Mouse (Mus musculus) limb, embryonic 10.5 days (tissue): Measurements from ENCODE around the gene Chl1. TPM values are rescaled to one million over a fixed set of nuclear protein-coding genes. Genes with fewer than 3 reads are reported as not detected.

Experiments
- DNase-seq: peaks from one replicate; pipeline ENCODE4 v3.0.0-alpha.2; 2017; ENCODE audit warnings: low spot score
- H3K27ac ChIP-seq: fragments of 300-500 bp; sonication (generic); 2 replicates; pipeline ENCODE4 v1.5.1; 2016; ENCODE audit warnings: mild to moderate bottlenecking
- H3K27me3 ChIP-seq: fragments of 300-500 bp; sonication (generic); 2 replicates; pipeline ENCODE4 v1.6.1; 2016; ENCODE audit warnings: low read depth, mild to moderate bottlenecking; ENCODE audit not compliant: poor library complexity, severe bottlenecking
- H3K36me3 ChIP-seq: fragments of 300-500 bp; sonication (generic); 2 replicates; pipeline ENCODE4 v1.6.1; 2016; ENCODE audit warnings: mild to moderate bottlenecking, moderate library complexity
- H3K4me1 ChIP-seq: fragments of 300-500 bp; sonication (generic); 2 replicates; pipeline ENCODE4 v1.6.1; 2016
- H3K4me3 ChIP-seq: fragments of 300-500 bp; sonication (generic); 2 replicates; pipeline ENCODE4 v1.5.1; 2016; ENCODE audit warnings: mild to moderate bottlenecking, moderate library complexity
- H3K9me3 ChIP-seq: fragments of 300-500 bp; sonication (generic); replicated peaks from 2 replicates; pipeline ENCODE4 v1.6.1; 2016; ENCODE audit warnings: mild to moderate bottlenecking
- WGBS: fragments of 180-500 bp; shearing (Covaris S2); methylation state at CpG from one replicate; pipeline ENCODE4 v1.1.7; 2016; 5-methylcytosine and 5-hydroxymethylcytosine counted together
- polyA plus RNA-seq: library from polyadenylated mRNA; unstranded; fragments of >200 nt; fragmentation: Nextera tagmentation; extraction: Ambion mirVana; gene quantifications from 2 replicates; pipeline ENCODE4 v1.2.1, GENCODE M21; 2016

Chl1 gene
- polyA plus RNA-seq, 1 experiment from 2014 or later = 0.59 TPM

DNA sequence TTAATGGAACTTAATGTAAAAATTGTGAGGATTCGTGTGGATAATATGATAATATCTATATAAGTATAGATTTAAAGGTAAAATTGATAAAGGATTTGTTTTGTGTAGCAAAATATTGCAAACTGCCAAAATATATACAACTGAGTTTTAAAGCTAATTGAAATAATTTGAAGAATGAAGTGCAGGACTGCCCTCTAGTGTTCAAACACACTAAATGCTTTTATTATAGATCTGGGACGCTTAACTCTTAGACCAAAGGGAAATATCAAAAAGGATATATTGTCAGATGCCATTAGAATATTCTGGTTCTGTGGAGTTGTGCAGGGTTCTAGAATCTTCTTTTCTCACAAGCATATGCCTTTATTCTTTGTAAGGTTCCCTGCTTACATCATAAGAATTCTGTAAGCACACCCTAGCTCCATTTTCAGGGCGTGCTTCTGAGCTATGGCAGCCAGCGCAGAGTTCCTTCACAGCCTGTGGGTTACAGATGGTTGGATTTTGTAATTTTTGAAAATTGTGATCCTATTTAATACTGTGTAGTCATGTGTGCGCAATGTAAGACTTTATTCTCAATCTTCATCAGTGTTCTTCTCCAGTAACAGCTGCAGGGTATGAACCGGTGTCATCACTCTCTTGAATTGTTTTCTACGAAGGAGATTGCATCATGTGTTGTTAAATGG is 187.1 kb downstream of the Chl1 start:
- Histone ChIP-seq H3K9me3 (no peaks in the 10 kb centered on the region), H3K4me3 (no peak overlapping the region), H3K27ac (no peak overlapping the region), H3K27me3 (no peaks in the 10 kb centered on the region), H3K36me3 (no peaks in the 10 kb centered on the region), H3K4me1 (peaks cover 5% of the 10 kb centered on the region)
- no peak for DNase-seq
- WGBS = 63% methylated on average over 7 of the region's 7 CpGs

GRCm38 (mm10) chr6:103699482-103699881 is 189.1 kb downstream of the Chl1 start:
- no peak overlapping the region for H3K27ac ChIP-seq
- H3K4me1 ChIP-seq = no peaks in the 10 kb centered on the region
- H3K4me3 ChIP-seq = no peak overlapping the region
- DNase-seq = no peak
- no peaks in the 10 kb centered on the region for H3K9me3 ChIP-seq
- 85% methylated on average over 1 of the region's 1 CpGs for WGBS
- H3K36me3 ChIP-seq = no peaks in the 10 kb centered on the region
- no peaks in the 10 kb centered on the region for H3K27me3 ChIP-seq

GRCm38 (mm10) chr6:103699895-103700294 is 189.5 kb downstream of the Chl1 start:
- Histone ChIP-seq H3K4me1 (no peaks in the 10 kb centered on the region), H3K4me3 (no peak overlapping the region), H3K36me3 (no peaks in the 10 kb centered on the region), H3K27ac (no peak overlapping the region), H3K27me3 (no peaks in the 10 kb centered on the region), H3K9me3 (no peaks in the 10 kb centered on the region)
- 77% methylated on average over 1 of the region's 1 CpGs for WGBS
- no peak for DNase-seq

- Histone ChIP-seq H3K27me3 (no peaks in the 10 kb centered on the region), H3K9me3 (no peaks in the 10 kb centered on the region), H3K36me3 (no peaks in the 10 kb centered on the region), H3K4me1 (no peaks in the 10 kb centered on the region), H3K27ac (no peak overlapping the region), H3K4me3 (no peak overlapping the region)
- DNase-seq = no peak
- 68% methylated on average over 7 of the region's 7 CpGs for WGBS
Measured at GRCm38 (mm10) chr6:103700336-103700735, 189.9 kb downstream of the Chl1 start.

DNA sequence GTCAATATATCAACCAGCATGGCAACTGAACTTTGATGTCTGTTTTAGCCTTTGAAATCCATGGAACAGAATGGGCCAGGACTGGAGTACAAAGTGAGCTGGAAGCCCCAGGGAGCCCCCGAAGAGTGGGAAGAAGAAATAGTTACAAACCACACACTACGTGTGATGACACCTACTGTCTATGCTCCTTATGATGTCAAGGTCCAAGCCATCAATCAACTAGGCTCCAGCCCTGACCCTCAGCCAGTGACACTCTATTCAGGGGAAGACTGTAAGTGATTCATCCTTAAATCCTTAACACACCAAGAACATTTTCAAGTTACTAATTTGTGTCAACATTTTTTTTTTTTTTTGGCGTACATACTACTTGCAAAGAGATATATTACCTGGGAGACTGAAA is 196.0 kb downstream of the Chl1 start:
- H3K27ac ChIP-seq = no peak overlapping the region
- no peak overlapping the region for H3K4me3 ChIP-seq
- H3K27me3 ChIP-seq = no peaks in the 10 kb centered on the region
- 76% methylated on average over 3 of the region's 3 CpGs for WGBS
- H3K36me3 ChIP-seq = no peaks in the 10 kb centered on the region
- no peak for DNase-seq
- H3K9me3 ChIP-seq = no peaks in the 10 kb centered on the region
- no peaks in the 10 kb centered on the region for H3K4me1 ChIP-seq

- H3K27ac ChIP-seq = no peak overlapping the region
- no peak overlapping the region for H3K4me3 ChIP-seq
- H3K36me3 ChIP-seq = no peaks in the 10 kb centered on the region
- H3K27me3 ChIP-seq = no peaks in the 10 kb centered on the region
- H3K9me3 ChIP-seq = no peaks in the 10 kb centered on the region
- no peaks in the 10 kb centered on the region for H3K4me1 ChIP-seq
- DNase-seq = no peak
Measured at GRCm38 (mm10) chr6:103739291-103739690, 228.9 kb downstream of the Chl1 start.

DNA sequence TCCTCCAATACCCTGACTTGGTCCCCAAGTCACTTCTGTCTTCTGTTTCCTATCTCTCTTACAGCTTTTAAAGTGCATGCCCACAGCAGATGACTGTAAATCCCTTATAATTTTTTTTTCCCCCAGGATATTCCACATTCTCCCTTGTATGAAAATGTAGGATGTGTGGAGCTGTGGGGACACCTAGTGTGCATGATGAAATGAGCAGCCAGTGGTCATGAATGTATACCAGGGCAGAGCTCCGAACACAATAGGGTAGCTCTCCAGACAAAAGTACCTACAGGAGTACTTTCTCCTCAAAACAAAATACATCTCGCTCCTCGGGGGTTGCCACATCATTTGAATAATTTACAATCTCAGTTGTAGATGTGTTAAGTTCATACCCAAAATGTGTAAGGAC is 232.4 kb downstream of the Chl1 start:
- H3K27ac ChIP-seq = no peak overlapping the region
- 70% methylated on average over 3 of the region's 3 CpGs for WGBS

GRCm38 (mm10) chr6:103746103-103746502 is 235.7 kb downstream of the Chl1 start:
- Histone ChIP-seq H3K4me3 (no peak overlapping the region), H3K9me3 (no peaks in the 10 kb centered on the region), H3K4me1 (no peaks in the 10 kb centered on the region), H3K27me3 (no peaks in the 10 kb centered on the region), H3K36me3 (no peaks in the 10 kb centered on the region), H3K27ac (no peak overlapping the region)
- 33% methylated on average over 4 of the region's 4 CpGs for WGBS
- no peak for DNase-seq

More for the DNA sequence above, 232.4 kb downstream of the Chl1 start:
- H3K4me3 ChIP-seq = no peak overlapping the region
- no peaks in the 10 kb centered on the region for H3K4me1 ChIP-seq
- no peak for DNase-seq
- no peaks in the 10 kb centered on the region for H3K9me3 ChIP-seq
- no peaks in the 10 kb centered on the region for H3K27me3 ChIP-seq
- H3K36me3 ChIP-seq = no peaks in the 10 kb centered on the region

- no peak for DNase-seq
- H3K36me3 ChIP-seq = no peaks in the 10 kb centered on the region
- 79% methylated on average over 16 of the region's 16 CpGs for WGBS
- no peaks in the 10 kb centered on the region for H3K9me3 ChIP-seq
- H3K27ac ChIP-seq = no peak overlapping the region
- H3K4me1 ChIP-seq = no peaks in the 10 kb centered on the region
- no peak overlapping the region for H3K4me3 ChIP-seq
- H3K27me3 ChIP-seq = no peaks in the 10 kb centered on the region
Measured at GRCm38 (mm10) chr6:103749122-103749773, 238.9 kb downstream of the Chl1 start.

DNA sequence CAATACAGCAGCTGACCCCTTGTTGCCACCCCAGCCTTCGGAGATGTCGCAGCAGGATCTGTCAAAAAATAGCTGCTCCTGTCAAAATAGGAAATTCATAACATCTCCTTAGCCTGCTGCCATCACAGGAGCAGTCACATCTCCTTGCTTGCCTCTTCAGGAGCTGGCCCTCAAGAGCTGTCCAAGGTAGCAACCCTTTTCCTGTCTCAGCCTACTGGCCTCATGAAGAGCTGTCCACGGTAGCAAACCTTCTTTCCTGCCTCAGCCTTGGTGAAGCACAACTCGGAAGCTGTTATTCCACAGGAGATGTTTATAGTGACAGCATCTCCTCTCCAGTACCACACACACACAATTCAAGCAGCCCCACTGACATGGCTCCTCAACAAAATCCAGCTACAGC is 243.5 kb downstream of the Chl1 start:
- WGBS = 71% methylated on average over 4 of the region's 4 CpGs
- H3K36me3 ChIP-seq = no peaks in the 10 kb centered on the region
- H3K4me1 ChIP-seq = no peaks in the 10 kb centered on the region
- peak; percentile 34 for DNase-seq
- H3K27me3 ChIP-seq = no peaks in the 10 kb centered on the region
- no peak overlapping the region for H3K4me3 ChIP-seq
- no peak overlapping the region for H3K27ac ChIP-seq
- no peaks in the 10 kb centered on the region for H3K9me3 ChIP-seq

DNA sequence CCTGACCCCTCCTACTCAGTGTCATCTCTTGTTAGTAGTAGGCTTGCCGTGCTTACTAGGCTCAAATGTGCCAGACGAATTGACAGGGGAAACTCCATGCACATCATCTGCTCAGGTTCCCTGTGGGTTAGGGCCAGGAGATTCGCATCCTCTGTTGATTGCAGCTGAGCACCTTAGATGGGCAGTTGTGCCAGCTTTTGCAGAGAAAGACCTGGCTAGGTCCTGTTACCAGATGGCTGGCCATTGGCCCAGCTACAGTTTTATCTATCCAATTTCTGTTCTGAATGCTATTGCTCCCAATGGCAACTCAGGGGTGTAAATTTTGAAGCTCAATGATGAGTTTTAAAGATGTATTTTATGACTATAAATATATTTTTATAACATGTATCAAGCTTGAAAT is 256.4 kb downstream of the Chl1 start:
- no peak for DNase-seq
- Histone ChIP-seq H3K27ac (no peak overlapping the region), H3K4me1 (no peaks in the 10 kb centered on the region), H3K27me3 (no peaks in the 10 kb centered on the region), H3K4me3 (no peak overlapping the region), H3K9me3 (no peaks in the 10 kb centered on the region), H3K36me3 (no peaks in the 10 kb centered on the region)
- 83% methylated on average over 3 of the region's 3 CpGs for WGBS

DNA sequence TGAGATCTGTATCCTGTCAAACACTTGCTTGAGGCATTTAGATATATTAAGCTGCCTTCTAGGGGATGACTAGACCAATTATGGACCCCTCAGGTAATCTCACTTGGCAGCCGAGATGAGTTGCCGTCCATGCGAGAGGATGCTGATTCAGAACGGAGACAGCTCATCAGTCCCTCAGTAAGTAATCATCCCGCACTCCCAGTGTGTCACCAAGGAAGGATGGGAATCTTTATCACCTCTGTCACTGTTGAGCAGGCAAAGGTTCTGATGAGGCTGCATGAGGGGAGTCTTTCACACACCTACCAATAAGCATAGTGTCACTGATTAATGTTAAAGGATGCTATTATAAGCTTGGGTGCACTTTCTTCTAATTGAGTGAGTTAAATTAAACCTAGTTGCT is 270.7 kb downstream of the Chl1 start:
- Histone ChIP-seq H3K4me1 (no peaks in the 10 kb centered on the region), H3K4me3 (no peak overlapping the region), H3K27me3 (no peaks in the 10 kb centered on the region), H3K9me3 (no peaks in the 10 kb centered on the region), H3K27ac (no peak overlapping the region), H3K36me3 (no peaks in the 10 kb centered on the region)
- no peak for DNase-seq
- WGBS = 87% methylated on average over 5 of the region's 5 CpGs

DNA sequence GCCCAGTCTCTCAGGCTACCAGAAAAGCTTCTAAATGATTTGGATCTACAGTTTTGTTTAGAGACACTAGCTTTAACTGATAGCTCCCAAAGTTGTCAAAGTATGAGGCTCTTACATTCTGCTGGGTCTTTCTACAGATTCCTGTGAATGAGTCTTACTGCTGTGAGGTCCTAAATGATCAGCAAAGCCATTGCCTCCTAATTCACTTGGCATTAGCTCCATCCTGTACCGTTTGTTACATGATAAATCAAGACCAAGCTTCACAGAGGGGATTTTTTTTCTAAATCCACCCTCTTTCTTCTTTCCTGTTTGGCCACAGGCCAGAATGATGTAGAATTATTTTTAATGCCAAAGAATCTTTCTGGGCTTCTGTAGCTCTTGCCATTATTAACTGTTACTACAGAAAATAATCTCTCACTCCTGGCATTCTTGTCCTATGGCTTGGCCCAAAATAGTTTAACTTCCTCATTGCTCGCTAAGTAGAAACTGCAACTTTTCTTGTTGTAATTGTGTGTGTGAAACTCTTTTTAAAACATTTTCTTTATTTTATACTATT is 280.8 kb downstream of the Chl1 start:
- WGBS = 70% methylated on average over 2 of the region's 2 CpGs
- no peak for DNase-seq
- Histone ChIP-seq H3K36me3 (no peaks in the 10 kb centered on the region), H3K4me3 (no peak overlapping the region), H3K27ac (no peak overlapping the region), H3K4me1 (no peaks in the 10 kb centered on the region), H3K27me3 (no peaks in the 10 kb centered on the region), H3K9me3 (no peaks in the 10 kb centered on the region)
